Mouse (Mus musculus) hindbrain, postnatal 0 days (tissue): ENCODE measurements around the gene Rnf130. TPM values are rescaled to one million over a fixed set of nuclear protein-coding genes. Genes with fewer than 3 reads are reported as not detected.

Experiments
- ATAC-seq: fragments of 200-750 bp; cut with Nextera tagmentation; 2 replicates; pipeline ENCODE4 v1.8.0; 2017; ENCODE audit warnings: mild to moderate bottlenecking, moderate TSS enrichment, moderate library complexity
- DNase-seq: peaks from one replicate; pipeline ENCODE4 v3.0.0-alpha.2; 2015; ENCODE audit warnings: low spot score
- H3K27ac ChIP-seq: fragments of 300-500 bp; sonication (generic); 2 replicates; pipeline ENCODE4 v1.5.1; 2014; ENCODE audit warnings: mild to moderate bottlenecking
- H3K27me3 ChIP-seq: fragments of 300-500 bp; sonication (generic); 2 replicates; pipeline ENCODE4 v1.6.1; 2014; ENCODE audit warnings: low read length, mixed read lengths; ENCODE audit not compliant: insufficient read depth
- H3K36me3 ChIP-seq: fragments of 300-500 bp; sonication (generic); 2 replicates; pipeline ENCODE4 v1.6.1; 2014; ENCODE audit warnings: low read length, mixed read lengths; ENCODE audit not compliant: insufficient read depth
- H3K4me1 ChIP-seq: fragments of 300-500 bp; sonication (generic); 2 replicates; pipeline ENCODE4 v1.6.1; 2014; ENCODE audit warnings: antibody characterized with exemption, low read length, mixed read lengths; ENCODE audit not compliant: insufficient read depth
- H3K4me2 ChIP-seq: fragments of 300-500 bp; sonication (generic); 2 replicates; pipeline ENCODE4 v1.6.1; 2014; ENCODE audit warnings: low read depth, mild to moderate bottlenecking, low read length, moderate library complexity, mixed read lengths
- H3K4me3 ChIP-seq: fragments of 300-500 bp; sonication (generic); 2 replicates; pipeline ENCODE4 v1.5.1; 2014; ENCODE audit warnings: low read length
- H3K9ac ChIP-seq: fragments of 300-500 bp; sonication (generic); replicated peaks from 2 replicates; pipeline ENCODE4 v1.6.1; 2014; ENCODE audit warnings: mild to moderate bottlenecking, low read length, moderate library complexity, mixed read lengths
- H3K9me3 ChIP-seq: fragments of 300-500 bp; sonication (generic); 2 replicates; pipeline ENCODE4 v1.6.1; 2016; ENCODE audit warnings: low read length, mixed read lengths
- CTCF ChIP-seq: IDR thresholded peaks from 2 replicates; pipeline ENCODE4 v1.5.1; 2016; ENCODE audit warnings: antibody characterized with exemption, control low read depth, low read depth
- WGBS: fragments of 180-500 bp; shearing (Covaris S2); extraction: QIAGEN DNeasy Blood & Tissue Kit; methylation state at CpG from one replicate; pipeline ENCODE4 v1.1.7; 2014; 5-methylcytosine and 5-hydroxymethylcytosine counted together
- polyA plus RNA-seq: library from polyadenylated mRNA; unstranded; fragments of >200 nt; fragmentation: Nextera tagmentation; extraction: Ambion mirVana; gene quantifications from 2 replicates; pipeline ENCODE4 v1.2.1, GENCODE M21; 2015
- total RNA-seq: library from RNA; depleted of rRNA; stranded (reverse); fragments of >200 nt; gene quantifications from 2 replicates; pipeline ENCODE4 v1.2.3, GENCODE M21; 2014

The Rnf130 gene
- total and polyA plus RNA-seq, 2 experiments from 2014 or later, result 60.6 to 73.2 TPM

DNA sequence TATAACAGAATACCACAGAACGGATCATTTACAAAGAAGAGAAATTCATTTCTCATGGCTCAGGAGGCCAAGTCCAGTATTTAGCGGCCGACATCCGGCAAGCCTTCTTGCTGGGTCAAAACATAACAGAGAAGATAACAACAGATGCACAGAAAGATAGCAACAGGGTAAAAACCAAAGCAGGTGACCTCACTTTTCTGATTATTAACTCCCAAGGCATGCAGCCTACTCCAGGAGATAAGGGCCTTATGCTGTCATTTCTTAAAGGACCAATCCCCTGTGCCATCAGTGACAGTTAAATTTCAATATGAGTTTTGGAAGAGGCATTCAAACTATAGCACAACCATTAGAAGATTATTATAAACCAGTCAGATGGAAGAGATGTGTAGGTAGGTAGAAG is 22.3 kb upstream of the Rnf130 start:
- no peak overlapping the region for H3K4me3 ChIP-seq
- no peaks in the 10 kb centered on the region for H3K4me1 ChIP-seq
- 91% methylated on average over 4 of the region's 4 CpGs for WGBS
- H3K36me3 ChIP-seq, result no peaks in the 10 kb centered on the region
- H3K27me3 ChIP-seq, result no peaks in the 10 kb centered on the region
- H3K9ac ChIP-seq, result no peak overlapping the region
- H3K27ac ChIP-seq, result no peak overlapping the region
- no peak for TF ChIP-seq CTCF
- ATAC-seq, result no peak
- no peaks in the 10 kb centered on the region for H3K9me3 ChIP-seq
- no peak overlapping the region for H3K4me2 ChIP-seq
- DNase-seq, result no peak

DNA sequence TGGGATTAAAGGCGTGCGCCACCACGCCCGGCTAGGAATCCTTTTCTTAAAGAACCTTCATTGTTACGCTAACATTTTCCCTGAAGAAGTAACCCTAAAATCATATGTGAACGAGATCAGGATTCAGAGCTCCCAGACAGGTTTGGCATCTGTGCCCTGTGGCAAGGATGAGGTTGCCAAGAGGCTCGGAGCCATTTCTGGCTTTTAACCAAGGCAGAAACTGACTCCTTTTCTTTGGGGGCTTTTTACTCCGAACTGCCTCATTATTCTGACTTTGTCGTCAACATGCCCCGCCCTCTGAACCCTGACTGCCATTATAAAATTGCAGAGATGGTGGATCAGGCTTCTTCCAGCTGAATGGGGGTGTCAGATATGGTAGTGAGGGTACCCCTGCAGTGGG is 17.4 kb upstream of the Rnf130 start:
- Histone ChIP-seq H3K4me1 (0 out of 2 replicates have a peak, but pooled peaks cover 3% of the 10 kb centered on the region), H3K4me2 (no peak overlapping the region), H3K9ac (no peak overlapping the region), H3K36me3 (no peaks in the 10 kb centered on the region), H3K27me3 (no peaks in the 10 kb centered on the region), H3K27ac (no peak overlapping the region), H3K9me3 (no peaks in the 10 kb centered on the region), H3K4me3 (no peak overlapping the region)
- TF ChIP-seq CTCF, result no peak
- DNase-seq, result peak; percentile 41
- ATAC-seq, result no peak
- 60% methylated on average over 10 of the region's 10 CpGs for WGBS

DNA sequence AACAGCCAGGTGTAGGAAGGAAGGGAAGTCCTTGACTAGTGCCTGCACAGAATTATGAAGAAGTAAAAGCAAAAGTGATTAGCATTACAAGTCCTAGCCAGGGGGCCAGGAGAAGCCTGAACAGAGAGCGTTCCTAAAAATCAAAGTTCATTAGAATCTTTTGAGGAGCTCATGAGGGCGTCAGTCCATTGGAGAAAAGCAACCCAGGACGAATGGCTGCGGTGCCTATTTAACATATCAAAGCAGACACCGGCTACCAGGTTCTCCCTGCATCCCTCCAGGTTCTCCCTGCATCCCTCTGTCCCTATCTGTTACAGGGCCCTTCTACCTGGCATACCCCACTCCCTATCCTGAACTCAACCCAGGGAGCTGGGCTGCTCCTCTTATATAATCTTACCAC is 16.9 kb upstream of the Rnf130 start:
- Histone ChIP-seq H3K27me3 (no peaks in the 10 kb centered on the region), H3K9me3 (no peaks in the 10 kb centered on the region), H3K4me2 (no peak overlapping the region), H3K36me3 (no peaks in the 10 kb centered on the region), H3K27ac (no peak overlapping the region), H3K4me3 (no peak overlapping the region), H3K9ac (no peak overlapping the region), H3K4me1 (0 out of 2 replicates have a peak, but pooled peaks cover 3% of the 10 kb centered on the region)
- DNase-seq (no peak), ATAC-seq (no peak)
- WGBS, result 31% methylated on average over 5 of the region's 5 CpGs
- TF ChIP-seq CTCF, result no peak

DNA sequence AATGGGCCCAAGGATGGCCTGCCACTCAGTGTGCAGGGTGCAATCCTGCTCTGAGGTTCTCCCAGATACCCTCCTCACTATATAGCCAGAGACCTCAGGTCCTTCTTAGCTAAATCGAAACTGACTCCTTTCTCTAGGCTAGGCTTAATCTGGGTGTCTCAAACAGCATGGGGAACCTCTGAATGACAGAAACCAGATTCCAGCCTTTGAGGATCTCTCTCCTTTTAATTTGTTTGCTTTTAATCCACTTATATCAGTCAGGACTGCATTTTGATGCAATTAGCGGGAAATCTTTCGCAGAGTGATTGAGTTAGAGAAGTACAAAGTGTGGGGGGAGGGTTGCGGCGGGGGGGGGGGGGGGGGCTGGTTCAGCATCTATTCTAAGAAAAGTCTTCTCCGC is 12.1 kb upstream of the Rnf130 start:
- ATAC-seq, result no peak

DNA sequence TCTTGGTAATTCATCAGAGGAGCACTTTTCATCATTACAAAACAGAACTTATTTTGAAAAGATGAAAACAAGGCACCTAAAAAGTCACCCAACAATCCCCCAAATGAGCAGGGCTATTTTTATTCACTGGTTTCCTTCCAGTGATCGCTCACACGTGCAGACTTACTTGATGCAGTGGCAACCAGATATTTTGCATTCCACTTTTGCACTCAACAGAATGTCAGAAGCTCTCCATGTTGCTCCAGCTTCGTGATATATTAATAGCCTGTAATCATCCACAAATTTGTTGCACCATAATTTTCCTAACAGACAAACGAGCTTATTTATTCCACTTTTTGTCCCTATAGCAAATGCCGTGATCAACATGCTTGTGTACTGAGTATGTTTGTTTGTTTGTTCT is 8.6 kb upstream of the Rnf130 start:
- Histone ChIP-seq H3K4me3 (no peak overlapping the region), H3K4me2 (no peak overlapping the region), H3K9me3 (no peaks in the 10 kb centered on the region), H3K9ac (no peak overlapping the region), H3K27ac (no peak overlapping the region), H3K36me3 (no peaks in the 10 kb centered on the region), H3K27me3 (no peaks in the 10 kb centered on the region), H3K4me1 (no peaks in the 10 kb centered on the region)
- TF ChIP-seq CTCF, result no peak
- ATAC-seq, result no peak
- no peak for DNase-seq
- WGBS, result 80% methylated on average over 5 of the region's 5 CpGs

More for the DNA sequence above, 12.1 kb upstream of the Rnf130 start:
- Histone ChIP-seq H3K4me3 (no peak overlapping the region), H3K27me3 (no peaks in the 10 kb centered on the region), H3K9ac (no peak overlapping the region), H3K27ac (no peak overlapping the region), H3K4me1 (0 out of 2 replicates have a peak, but pooled peaks cover 2% of the 10 kb centered on the region), H3K9me3 (no peaks in the 10 kb centered on the region), H3K4me2 (no peak overlapping the region), H3K36me3 (no peaks in the 10 kb centered on the region)
- TF ChIP-seq CTCF, result no peak
- WGBS, result 86% methylated on average over 6 of the region's 6 CpGs
- DNase-seq, result no peak

DNA sequence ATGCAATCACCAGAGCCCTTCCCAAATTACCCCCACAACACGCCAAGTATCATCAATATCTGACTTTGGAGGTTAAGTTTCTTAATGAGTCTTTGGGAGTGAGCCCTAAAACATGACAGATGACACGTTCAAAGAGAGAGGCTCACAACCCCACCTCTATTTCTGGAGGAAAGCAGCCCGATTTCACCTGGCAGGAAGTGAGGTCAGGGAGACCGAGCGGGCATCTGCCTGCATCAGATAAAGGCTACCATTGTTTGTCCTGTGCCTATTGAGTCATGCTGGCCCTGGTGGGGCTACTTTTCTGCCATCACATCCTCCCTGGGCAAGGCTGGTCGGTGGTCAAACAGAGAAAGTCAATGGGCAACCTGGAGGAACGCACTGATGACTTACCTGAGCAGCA is 7.6 kb upstream of the Rnf130 start:
- no peaks in the 10 kb centered on the region for H3K36me3 ChIP-seq
- H3K4me1 ChIP-seq, result no peaks in the 10 kb centered on the region
- DNase-seq, result no peak
- no peaks in the 10 kb centered on the region for H3K9me3 ChIP-seq
- no peak overlapping the region for H3K27ac ChIP-seq
- 83% methylated on average over 7 of the region's 7 CpGs for WGBS
- H3K4me2 ChIP-seq, result no peak overlapping the region
- no peaks in the 10 kb centered on the region for H3K27me3 ChIP-seq
- H3K4me3 ChIP-seq, result no peak overlapping the region
- ATAC-seq, result no peak
- no peak overlapping the region for H3K9ac ChIP-seq
- TF ChIP-seq CTCF, result no peak

DNA sequence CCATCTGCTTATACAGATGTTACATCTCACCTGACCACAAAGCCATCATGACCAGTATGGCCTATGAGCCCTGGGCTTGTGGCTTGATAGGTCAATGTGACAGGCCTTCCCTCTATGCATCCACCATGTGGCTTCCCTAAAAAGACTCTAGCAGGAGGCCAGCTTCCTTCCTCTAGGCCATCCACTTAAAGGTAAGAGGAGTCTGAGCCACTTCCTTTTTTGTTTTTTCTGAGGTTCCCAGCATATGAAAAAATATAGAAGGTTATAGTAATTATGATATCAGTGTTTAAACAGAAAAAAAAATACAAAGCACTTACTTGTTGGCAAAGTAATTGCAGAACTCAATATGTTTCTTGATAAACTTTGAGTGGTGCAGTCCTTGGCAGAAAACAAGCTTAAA is 6.3 kb upstream of the Rnf130 start:
- no peak for DNase-seq
- no peaks in the 10 kb centered on the region for H3K36me3 ChIP-seq
- H3K27me3 ChIP-seq, result no peaks in the 10 kb centered on the region
- TF ChIP-seq CTCF, result no peak
- no peak overlapping the region for H3K4me3 ChIP-seq
- H3K4me2 ChIP-seq, result no peak overlapping the region
- no peaks in the 10 kb centered on the region for H3K4me1 ChIP-seq
- no peaks in the 10 kb centered on the region for H3K9me3 ChIP-seq
- H3K27ac ChIP-seq, result no peak overlapping the region
- no peak for ATAC-seq
- H3K9ac ChIP-seq, result no peak overlapping the region
